Comparison of ENCODE assay signal across 13 mouse cellular contexts in genomic region chr12:35308537-35308936, GRCm38 (mm10).
DNase-seq lines count a peak whose midpoint lies in the region; ATAC-seq and TF ChIP-seq lines count a peak whose summit lies in the region.
"Had no signal": no experiment of that assay in that cellular context is flagged by ENCODE, and none has a peak within 500 bp of the region (broad histone marks: within the 10 kb centered on the region; RNA-seq: fewer than 3 reads in every experiment).

No protein-coding gene starts in this region.

- peak; percentile 75 for TF ChIP-seq CTCF in heart, adult 2 months (IDR thresholded peaks at IDR 0.05)

- no peaks in the 10 kb centered on the region for H3K36me3 ChIP-seq in heart, adult 2 months (ENCODE audit: control insufficient read depth, insufficient read depth, low read length)
- H3K36me3 ChIP-seq in midbrain, embryonic 14.5 days (ENCODE audit: control insufficient read depth, insufficient read depth, low read length): no peaks in the 10 kb centered on the region
- no peaks in the 10 kb centered on the region for H3K36me3 ChIP-seq in midbrain, embryonic 10.5 days
- H3K36me3 ChIP-seq: heart, embryonic 10.5 days; liver, embryonic 15.5 days had no signal

- no peak overlapping the region for H3K9ac ChIP-seq in heart, adult 2 months (ENCODE audit: low read depth, low read length)
- no peak overlapping the region for H3K9ac ChIP-seq in midbrain, embryonic 14.5 days (replicated peaks; ENCODE audit: low read length)
- H3K9ac ChIP-seq: liver, embryonic 15.5 days had no signal

- no peaks in the 10 kb centered on the region for H3K9me3 ChIP-seq in midbrain, embryonic 14.5 days (ENCODE audit: control insufficient read depth, low read length)
- H3K9me3 ChIP-seq in midbrain, embryonic 10.5 days (replicated peaks): no peaks in the 10 kb centered on the region
- H3K9me3 ChIP-seq: heart, embryonic 10.5 days; liver, embryonic 15.5 days had no signal

- no peaks in the 10 kb centered on the region for H3K4me1 ChIP-seq in heart, adult 2 months (ENCODE audit: control insufficient read depth, insufficient read depth, low read length)
- no peaks in the 10 kb centered on the region for H3K4me1 ChIP-seq in midbrain, embryonic 14.5 days (ENCODE audit: control insufficient read depth, insufficient read depth, low read length)
- peaks cover 6% of the 10 kb centered on the region for H3K4me1 ChIP-seq in midbrain, embryonic 10.5 days
- H3K4me1 ChIP-seq: liver, embryonic 15.5 days had no signal

- no peak overlapping the region for H3K27ac ChIP-seq in heart, adult 2 months
- no peak overlapping the region for H3K27ac ChIP-seq in midbrain, embryonic 14.5 days (replicated peaks; ENCODE audit: low read depth, low read length)
- no peak overlapping the region for H3K27ac ChIP-seq in midbrain, embryonic 10.5 days (replicated peaks)
- H3K27ac ChIP-seq: heart, embryonic 10.5 days; liver, embryonic 15.5 days had no signal

- no peak overlapping the region for H3K4me3 ChIP-seq in heart, adult 2 months
- H3K4me3 ChIP-seq in midbrain, embryonic 14.5 days (replicated peaks; ENCODE audit: low read depth, low read length): no peak overlapping the region
- no peak overlapping the region for H3K4me3 ChIP-seq in midbrain, embryonic 10.5 days
- H3K4me3 ChIP-seq: heart, embryonic 10.5 days; liver, embryonic 15.5 days had no signal

- TF ChIP-seq EP300 in heart, adult 2 months (IDR thresholded peaks at IDR 0.05; ENCODE audit: insufficient read depth, low read depth, low read length): no peak

- DNase-seq in heart, adult 2 months: no peak
- DNase-seq in heart, postnatal 25 days (ENCODE audit: low spot score): no peak
- peak; percentile 63 for DNase-seq in midbrain, embryonic 14.5 days
- DNase-seq in midbrain, embryonic 10.5 days (ENCODE audit: low spot score): no peak
- DNase-seq in adipocyte (ENCODE audit: low spot score): peak; percentile 20
- peak; percentile 61 for DNase-seq in retina, embryonic 14.5 days (ENCODE audit: low spot score)
- DNase-seq in yolk sac, embryonic 10.5 days (ENCODE audit: low spot score): no peak
- no peak for DNase-seq in adrenal gland, adult 18-20 months (ENCODE audit: low spot score in 2 of 2)
- DNase-seq: adrenal gland, postnatal 25 days; cerebellum, adult 9-10 months had no signal

- H3K27me3 ChIP-seq in heart, adult 2 months (ENCODE audit: control insufficient read depth, insufficient read depth, low read length): no peaks in the 10 kb centered on the region
- no peaks in the 10 kb centered on the region for H3K27me3 ChIP-seq in midbrain, embryonic 14.5 days (ENCODE audit: control insufficient read depth, insufficient read depth, low read length)
- H3K27me3 ChIP-seq in midbrain, embryonic 10.5 days (ENCODE audit: low read depth, poor library complexity, severe bottlenecking): no peaks in the 10 kb centered on the region
- H3K27me3 ChIP-seq: liver, embryonic 15.5 days had no signal

- no peak overlapping the region for H3K4me2 ChIP-seq in midbrain, embryonic 14.5 days (ENCODE audit: low read length)
- H3K4me2 ChIP-seq: liver, embryonic 15.5 days had no signal

- no peak for ATAC-seq in midbrain, embryonic 14.5 days (ENCODE audit: low FRiP score, low TSS enrichment)
- ATAC-seq: intestine, embryonic 16.5 days had no signal

- H3K79me2 ChIP-seq in heart, adult 2 months (replicated peaks; ENCODE audit: control insufficient read depth, insufficient read depth, low read length): no peaks in the 10 kb centered on the region

- TF ChIP-seq POLR2A in heart, adult 2 months (IDR thresholded peaks at IDR 0.05; ENCODE audit: insufficient read depth, low read depth, low read length): no peak

- intact Hi-C loops in heart, adult 2 months (cut with DNase I): loop anchor here (2.0 to 5.0 kb wide), 3 partner anchors 364 to 576 kb away; no protein-coding TSS in a partner anchor
- intact Hi-C loops in heart, postnatal 25 days (cut with DNase I): loop anchor here (1.0 kb wide), 1 partner anchor 523 kb away; no protein-coding TSS in a partner anchor

Comparison
In these comparisons a context has a peak if more than half of its experiments do, and no peak if none do; other contexts are left out.
1. DNase-seq: peak in midbrain, embryonic 14.5 days (single experiment), adipocyte (single experiment) and retina, embryonic 14.5 days (single experiment); none in heart, adult 2 months (0 of 2), heart, postnatal 25 days (single experiment), midbrain, embryonic 10.5 days (single experiment), yolk sac, embryonic 10.5 days (single experiment) and adrenal gland, adult 18-20 months (0 of 2).